Mouse (Mus musculus): ENCODE data around the gene Cdk11b. TPM values are rescaled to one million over a fixed set of nuclear protein-coding genes. Genes with fewer than 3 reads are reported as not detected.
"Not testable (repeated sequence)": the region's sequence is repeated elsewhere in the genome, so short reads cannot be mapped to it uniquely, and the experiment has no call there.

The Cdk11b gene
- total RNA-seq, 2 experiments from 2014 or later = 46.8 to 56.0 TPM

DNA sequence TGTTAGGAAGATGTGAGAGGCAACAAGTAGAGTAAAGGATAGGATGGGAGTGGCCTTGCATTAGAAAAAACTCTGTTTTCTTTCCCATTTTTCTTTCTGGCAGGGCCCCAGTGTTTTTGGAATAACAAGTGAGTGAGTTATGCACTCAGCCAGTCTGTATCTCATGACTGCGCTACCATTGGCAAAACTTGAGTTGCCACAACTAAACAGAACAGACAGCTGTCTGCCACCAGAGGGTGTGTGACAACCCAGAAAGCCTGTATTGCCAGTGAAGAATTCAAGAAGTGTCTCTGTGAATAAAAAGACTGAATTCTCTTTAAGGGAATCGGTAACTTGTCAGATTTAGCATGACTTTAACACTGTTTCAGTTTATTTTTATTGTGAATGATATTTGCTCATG is 51.3 kb downstream of the Cdk11b start:
- intact Hi-C loops (cut with DNase I) = no loop called here
- no peak overlapping the region for H3K27ac ChIP-seq
- H3K4me3 ChIP-seq = no peak overlapping the region
- no peak for DNase-seq (ENCODE audit: extremely low spot score in 1 of 2, low spot score in 2 of 2)
- peak; percentile 60 for TF ChIP-seq CTCF (IDR thresholded peaks at IDR 0.05)

- H3K27ac ChIP-seq; DNase-seq (ENCODE audit: extremely low spot score in 1 of 2, low spot score in 2 of 2); H3K4me3 ChIP-seq; intact Hi-C loops (cut with DNase I): not testable (repeated sequence)
Measured at GRCm38 (mm10) chr4:155683670-155684277, 59.1 kb downstream of the Cdk11b start.

DNA sequence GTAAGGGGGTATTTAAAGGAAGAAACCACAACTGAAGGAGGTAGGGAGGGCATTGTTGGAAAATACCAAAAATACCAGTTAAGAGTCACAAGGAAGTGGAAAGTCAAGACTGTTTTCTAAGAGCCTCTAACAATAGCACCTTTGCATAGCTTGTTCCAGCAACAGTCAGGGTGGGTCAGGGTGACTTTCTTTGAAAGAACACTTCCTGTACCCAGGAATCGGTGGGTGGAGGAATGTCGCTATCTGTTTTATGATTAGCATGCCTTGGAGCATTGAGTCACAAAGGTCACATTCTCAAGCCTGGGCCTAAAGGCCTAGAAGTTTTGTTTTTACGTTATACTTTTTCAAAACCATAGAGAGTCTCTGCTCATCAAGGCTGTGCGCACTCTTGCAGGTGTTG is 63.1 kb downstream of the Cdk11b start:
- intact Hi-C loops (cut with DNase I); DNase-seq (ENCODE audit: extremely low spot score in 1 of 2, low spot score in 2 of 2); H3K4me3 ChIP-seq; H3K27ac ChIP-seq: not testable (repeated sequence)

DNA sequence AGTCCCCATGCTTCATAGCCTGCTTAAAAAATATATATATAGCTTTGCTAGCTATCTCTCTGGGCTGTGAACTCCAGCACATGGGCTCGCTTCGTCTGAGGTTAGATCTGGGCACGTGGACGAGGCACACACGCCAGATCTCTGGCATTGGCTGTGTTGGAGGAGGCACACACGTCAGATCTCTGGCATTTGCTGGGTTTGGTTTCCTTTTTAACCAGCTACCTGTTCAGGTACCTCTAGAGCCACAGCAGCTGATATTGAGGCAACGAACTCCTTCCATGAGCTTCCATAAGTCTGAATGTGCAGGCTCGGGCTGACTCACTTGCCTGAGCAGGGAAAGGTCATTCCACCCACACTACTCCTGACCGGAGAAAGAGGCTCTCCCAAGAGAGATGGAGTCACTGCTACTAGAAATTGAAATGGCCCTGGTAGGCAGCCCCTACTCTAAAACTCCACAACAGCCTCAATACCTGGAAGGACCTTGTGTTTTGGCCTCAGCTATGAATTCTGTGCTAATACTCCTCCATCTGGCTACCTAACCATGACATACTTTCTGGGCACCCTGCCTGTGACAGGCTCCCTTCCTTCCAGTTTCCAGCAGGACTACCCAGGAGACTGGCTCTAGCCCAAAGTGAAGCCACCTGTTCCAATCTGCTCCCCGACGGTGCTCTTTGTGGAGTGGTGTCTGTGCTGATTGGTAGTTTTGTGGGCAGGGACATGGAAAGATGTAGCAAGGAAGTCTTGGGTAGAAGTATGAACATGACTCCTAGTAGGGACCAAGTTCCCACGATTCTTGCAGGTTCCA is 66.1 kb downstream of the Cdk11b start:
- Histone ChIP-seq H3K27ac (no peak overlapping the region), H3K4me3 (no peak overlapping the region)
- intact Hi-C loops (cut with DNase I) = loop anchor here (5.0 kb wide), 1 partner anchor 92 kb away; no protein-coding TSS in a partner anchor
- no peak for TF ChIP-seq CTCF (IDR thresholded peaks at IDR 0.05)
- no peak for DNase-seq (ENCODE audit: extremely low spot score in 1 of 2, low spot score in 2 of 2)

- no peak for TF ChIP-seq CTCF (IDR thresholded peaks at IDR 0.05)
- Histone ChIP-seq H3K4me3 (no peak overlapping the region), H3K27ac (no peak overlapping the region)
- intact Hi-C loops (cut with DNase I) = loop anchor here (5.0 kb wide), 1 partner anchor 90 kb away; no protein-coding TSS in a partner anchor
- no peak for DNase-seq (ENCODE audit: extremely low spot score in 1 of 2, low spot score in 2 of 2)
Measured at GRCm38 (mm10) chr4:155692421-155692820, 67.8 kb downstream of the Cdk11b start.

GRCm38 (mm10) chr4:155694111-155694481 is 69.4 kb downstream of the Cdk11b start, which contains the start of gene Fndc10:
Gene Fndc10, plus strand, starts transcription at chr4:155694342.
- TF ChIP-seq CTCF (IDR thresholded peaks at IDR 0.05) = no peak
- Histone ChIP-seq H3K27ac (peak within 1 kb of the TSS; percentile 99), H3K4me3 (peak within 1 kb of the TSS; percentile 85)
- intact Hi-C loops (cut with DNase I) = loop anchor here (5.0 kb wide), 1 partner anchor 88 kb away; no protein-coding TSS in a partner anchor
- DNase-seq (ENCODE audit: extremely low spot score in 1 of 2, low spot score in 2 of 2) = peak; percentile 75 to 80

- peak; percentile 83 to 84 for DNase-seq (ENCODE audit: extremely low spot score in 1 of 2, low spot score in 2 of 2)
- intact Hi-C loops (cut with DNase I) = loop anchor here (5.0 kb wide), 1 partner anchor 88 kb away; no protein-coding TSS in a partner anchor
- peak overlapping the region; percentile 85 for H3K4me3 ChIP-seq
- H3K27ac ChIP-seq = peak overlapping the region; percentile 99
- peak; percentile 41 for TF ChIP-seq CTCF (IDR thresholded peaks at IDR 0.05)
Measured at GRCm38 (mm10) chr4:155694482-155695401, 70.1 kb downstream of the Cdk11b start.

GRCm38 (mm10) chr4:155695531-155696062 is 70.9 kb downstream of the Cdk11b start:
- DNase-seq (ENCODE audit: extremely low spot score in 1 of 2, low spot score in 2 of 2) = peak in 1 of 2 experiments; percentile 10
- TF ChIP-seq CTCF (IDR thresholded peaks at IDR 0.05) = no peak
- Histone ChIP-seq H3K4me3 (peak overlapping the region; percentile 85), H3K27ac (peak overlapping the region; percentile 99)
- intact Hi-C loops (cut with DNase I) = no loop called here

DNA sequence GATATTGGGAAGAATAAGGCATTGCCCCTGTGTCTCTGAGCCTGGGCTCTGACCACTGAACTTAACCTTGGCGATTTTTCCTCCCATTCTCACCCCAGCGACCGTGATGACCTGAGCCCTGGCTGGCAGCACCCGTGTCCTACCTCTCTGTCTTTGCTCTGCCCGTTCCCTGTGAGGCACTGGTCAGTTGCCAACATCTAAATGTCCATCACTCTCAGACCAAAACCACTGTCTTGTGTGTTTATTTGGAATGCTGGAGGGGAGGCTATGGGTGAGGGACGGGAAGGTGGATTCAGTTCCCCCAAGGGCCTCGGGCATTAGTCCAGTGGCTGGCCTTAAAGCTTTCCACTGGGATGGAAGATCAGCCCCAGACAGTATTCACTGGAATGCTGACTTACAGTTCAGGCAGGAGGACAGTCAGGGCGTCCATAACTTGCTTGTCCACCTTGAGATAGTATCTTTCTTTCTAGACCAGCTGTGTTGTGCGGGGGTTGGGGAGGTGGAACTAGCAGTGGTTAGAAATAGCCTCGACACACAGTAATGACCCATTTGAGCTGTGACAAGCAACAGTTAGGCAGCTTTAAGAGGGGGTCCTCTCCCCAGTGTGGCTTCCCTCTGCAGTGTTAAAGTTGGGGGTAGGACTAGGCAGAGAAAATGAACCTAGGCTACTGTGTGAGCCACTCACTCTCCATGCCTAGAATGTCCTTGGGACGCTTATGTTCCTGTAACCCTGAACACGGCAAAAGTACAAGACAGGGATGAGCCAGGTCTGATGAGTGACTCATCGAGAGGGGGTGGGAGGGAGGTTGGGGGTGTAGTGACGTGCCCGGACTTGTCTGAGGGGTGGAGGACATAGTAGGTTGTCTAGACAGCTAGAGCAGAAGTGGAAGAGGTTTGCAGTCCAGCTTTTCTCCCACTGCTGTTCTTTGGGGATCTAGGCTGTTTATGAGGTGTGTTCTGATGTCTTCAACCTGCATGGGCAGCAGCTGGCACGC is 71.9 kb downstream of the Cdk11b start:
- intact Hi-C loops (cut with DNase I) = no loop called here
- no peak for TF ChIP-seq CTCF (IDR thresholded peaks at IDR 0.05)
- peak in 1 of 2 experiments; percentile 15 for DNase-seq (ENCODE audit: extremely low spot score in 1 of 2, low spot score in 2 of 2)
- H3K27ac ChIP-seq = peak overlapping the region; percentile 99
- H3K4me3 ChIP-seq = peak overlapping the region; percentile 85

Other genes starting within 250 kb of the Cdk11b start
- gene Gabrd, start 226.7 kb upstream of the Cdk11b start, total RNA-seq (2021) = 10 to 100 TPM; 69.2 to 71.8 TPM
- 10 to 100 TPM; 15.1 to 17.7 TPM for gene Cfap74, start 215.7 kb upstream of the Cdk11b start, total RNA-seq (2021)
- gene Tmem52, start 155.7 kb upstream of the Cdk11b start, total RNA-seq (2021) = 1 to 10 TPM; 1.7 to 1.9 TPM
- gene Gnb1, start 133.5 kb upstream of the Cdk11b start, total RNA-seq (2021) = 100 to 1,000 TPM; 853 to 870 TPM
- 10 to 100 TPM; 55.9 to 58.2 TPM for gene Nadk, start 62.5 kb upstream of the Cdk11b start, total RNA-seq (2021)
- gene Slc35e2, start 23.4 kb upstream of the Cdk11b start, total RNA-seq (2021) = 10 to 100 TPM; 47.3 to 50.5 TPM
- not detected for gene Gm10563, start 20.6 kb downstream of the Cdk11b start, total RNA-seq (2021)
- gene Mmp23, start 28.5 kb downstream of the Cdk11b start, total RNA-seq (2021) = 1 to 10 TPM; 4.1 to 5.4 TPM
- gene Mib2, start 44.3 kb downstream of the Cdk11b start, total RNA-seq (2021) = 100 to 1,000 TPM; 133 to 140 TPM
- 10 to 100 TPM; 26.2 to 33.4 TPM for gene Fndc10, start 69.5 kb downstream of the Cdk11b start, total RNA-seq (2021)
- 10 to 100 TPM; 89.2 to 98.0 TPM for gene Ssu72, start 79.9 kb downstream of the Cdk11b start, total RNA-seq (2021)
- gene Tmem240, start 109.9 kb downstream of the Cdk11b start, total RNA-seq (2021) = 10 to 100 TPM; 54.0 to 57.0 TPM
- 10 to 100 TPM; 53.0 to 58.8 TPM for gene Atad3a, start 136.2 kb downstream of the Cdk11b start, total RNA-seq (2021)
- gene Vwa1, start 149.8 kb downstream of the Cdk11b start, total RNA-seq (2021) = 10 to 100 TPM; 13.6 to 15.9 TPM
- gene Tmem88b, start 161.0 kb downstream of the Cdk11b start, total RNA-seq (2021) = 10 to 100 TPM; 16.4 to 16.8 TPM
- under 1 TPM in 1 of 2 experiments, not detected in 1; 0.29 TPM for gene Ankrd65, start 165.6 kb downstream of the Cdk11b start, total RNA-seq (2021)
- 10 to 100 TPM; 82.7 to 84.8 TPM for gene Mrpl20, start 178.0 kb downstream of the Cdk11b start, total RNA-seq (2021)
- gene Ccnl2, start 187.6 kb downstream of the Cdk11b start, total RNA-seq (2021) = 10 to 100 TPM; 74.8 to 83.4 TPM
- 100 to 1,000 TPM in 1 of 2 experiments, 10 to 100 TPM in 1; 98.5 to 101 TPM for gene Aurkaip1, start 206.4 kb downstream of the Cdk11b start, total RNA-seq (2021)
- 1 to 10 TPM; 5.9 to 8.0 TPM for gene Mxra8, start 214.8 kb downstream of the Cdk11b start, total RNA-seq (2021)
- 10 to 100 TPM; 94.0 to 96.3 TPM for gene Dvl1, start 222.5 kb downstream of the Cdk11b start, total RNA-seq (2021)
- under 1 TPM; 0.23 to 0.30 TPM for gene Tas1r3, start 238.5 kb downstream of the Cdk11b start, total RNA-seq (2021)
- gene Cptp, start 244.6 kb downstream of the Cdk11b start, total RNA-seq (2021) = 10 to 100 TPM; 21.7 to 28.9 TPM
- 10 to 100 TPM; 37.3 to 41.1 TPM for gene Ints11, start 244.7 kb downstream of the Cdk11b start, total RNA-seq (2021)

All from left cerebral cortex, adult 2 months (tissue).